Mouse (Mus musculus): ENCODE measurements around the gene Rapsn. TPM values are rescaled to one million over a fixed set of nuclear protein-coding genes. Genes with fewer than 3 reads are reported as not detected.

Rapsn gene
- total and polyA plus RNA-seq, 3 experiments = 0.10 TPM; not detected in 2

DNA sequence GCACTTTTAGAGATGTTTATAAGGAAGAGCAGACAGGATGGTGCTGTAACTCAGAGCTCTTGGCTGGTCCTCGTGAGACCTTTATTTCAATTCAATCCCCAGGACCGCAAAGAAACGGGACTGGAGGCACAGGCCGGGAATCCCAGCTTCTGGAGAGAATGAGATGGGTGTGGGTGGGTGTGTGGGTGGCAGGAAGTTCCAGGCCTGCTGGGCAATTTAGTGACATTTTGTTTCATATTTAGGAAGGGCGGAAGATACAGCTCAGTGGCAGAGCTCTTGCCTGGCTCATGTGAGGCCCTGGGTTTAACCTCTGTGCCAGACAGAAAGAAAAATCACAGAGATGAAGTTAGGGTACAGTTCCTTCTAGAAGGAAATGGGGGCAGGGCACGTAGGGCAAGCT lies 54.8 kb downstream of the Rapsn start:
- peak overlapping the region; percentile 99 for H3K27ac ChIP-seq (ENCODE audit: control insufficient read depth, low read depth, low read length)
- H3K79me2 ChIP-seq (ENCODE audit: control insufficient read depth, insufficient read depth, low read length, poor library complexity) = peaks cover 1% of the 10 kb centered on the region; the same call in 1 of the 2 replicates
- TF ChIP-seq CHD1 (IDR thresholded peaks at IDR 0.05; ENCODE audit: low read depth, low read length) = no peak
- TF ChIP-seq USF1 (IDR thresholded peaks at IDR 0.05; ENCODE audit: low read depth, low read length) = no peak
- TF ChIP-seq ZNF384 (IDR thresholded peaks at IDR 0.05; ENCODE audit: low read depth, low read length) = no peak
- TF ChIP-seq ETS1 (IDR thresholded peaks at IDR 0.05; ENCODE audit: low read depth, low read length) = no peak
- no peak for TF ChIP-seq ELF1 (IDR thresholded peaks at IDR 0.05; ENCODE audit: low read depth, low read length)
- TF ChIP-seq JUND (IDR thresholded peaks at IDR 0.05; ENCODE audit: low read depth, low read length) = no peak
- TF ChIP-seq TAL1 (IDR thresholded peaks at IDR 0.05; ENCODE audit: low read length) = no peak
- TF ChIP-seq POLR2A (IDR thresholded peaks at IDR 0.05; ENCODE audit: control insufficient read depth in 1 of 2, insufficient read depth in 1 of 2, low read depth in 1 of 2, low read length in 2 of 2, poor library complexity in 1 of 2) = no peak
- TF ChIP-seq MAZ (IDR thresholded peaks at IDR 0.05; ENCODE audit: low read depth, low read length) = no peak
- no peak for TF ChIP-seq RAD21 (IDR thresholded peaks at IDR 0.05; ENCODE audit: low read depth, low read length)
- TF ChIP-seq USF2 (IDR thresholded peaks at IDR 0.05; ENCODE audit: borderline replicate concordance in 1 of 2, insufficient read depth in 1 of 2, low read depth in 1 of 2, low read length in 2 of 2) = no peak
- TF ChIP-seq POLR2AphosphoS5 (IDR thresholded peaks at IDR 0.05; ENCODE audit: borderline replicate concordance, low read depth, low read length) = no peak
- no peak for DNase-seq (ENCODE audit: low read depth, low spot score)
- H3K27me3 ChIP-seq (ENCODE audit: control insufficient read depth in 1 of 2, insufficient read depth in 2 of 2, low read length in 2 of 2) = no peaks in the 10 kb centered on the region
- peaks cover 2 to 46% of the 10 kb centered on the region in 2 experiments; a peak in 3 of 4 replicates for H3K4me1 ChIP-seq (ENCODE audit: control insufficient read depth in 1 of 2, insufficient read depth in 2 of 2, low read length in 2 of 2)
- H3K4me3 ChIP-seq (ENCODE audit: control insufficient read depth in 1 of 2, insufficient read depth in 1 of 2, low read depth in 2 of 2, low read length in 2 of 2) = no peak overlapping the region
- peaks cover 0 to 38% of the 10 kb centered on the region in 2 experiments; a peak in 2 of 4 replicates for H3K36me3 ChIP-seq (ENCODE audit: control insufficient read depth in 1 of 2, insufficient read depth in 2 of 2, low read length in 2 of 2)
- no peaks in the 10 kb centered on the region for H3K9me3 ChIP-seq (replicated peaks; ENCODE audit: insufficient read depth, low read length)
- peak overlapping the region; percentile 35 for H3K9ac ChIP-seq (ENCODE audit: control insufficient read depth, low read depth, low read length, poor library complexity, severe bottlenecking)

DNA sequence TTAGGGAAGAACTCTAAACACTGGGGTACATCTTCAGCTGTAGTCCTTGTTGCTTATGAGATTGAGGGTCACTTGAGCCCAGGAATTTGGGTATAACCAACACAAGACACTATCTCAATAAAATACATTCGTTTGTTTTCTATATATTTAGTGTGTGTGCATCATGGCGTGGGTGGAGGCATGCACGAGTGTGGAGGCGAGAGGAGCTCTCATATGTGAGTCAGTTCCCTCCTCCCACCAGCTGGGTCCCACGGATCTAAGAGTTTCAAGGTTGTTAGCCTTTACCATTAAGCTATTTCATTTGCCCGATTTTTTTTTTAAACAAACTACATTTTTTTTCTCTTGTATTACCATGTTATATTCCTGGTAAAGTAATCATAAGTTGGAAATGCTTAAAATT lies 55.4 kb downstream of the Rapsn start:
- H3K79me2 ChIP-seq (ENCODE audit: control insufficient read depth, insufficient read depth, low read length, poor library complexity) = peaks cover 1% of the 10 kb centered on the region; the same call in 1 of the 2 replicates
- no peak for TF ChIP-seq E2F4 (IDR thresholded peaks at IDR 0.05; ENCODE audit: borderline replicate concordance, low read depth, low read length)
- no peak for TF ChIP-seq RAD21 (IDR thresholded peaks at IDR 0.05; ENCODE audit: low read depth, low read length)
- TF ChIP-seq ELF1 (IDR thresholded peaks at IDR 0.05; ENCODE audit: low read depth, low read length) = no peak
- 0 out of 4 replicates have a peak, but pooled peaks of 1 of the 2 experiments have one; percentile 2 for TF ChIP-seq EP300 (IDR thresholded peaks at IDR 0.05; ENCODE audit: low read depth in 1 of 2, low read length in 2 of 2)
- TF ChIP-seq SMC3 (IDR thresholded peaks at IDR 0.05; ENCODE audit: low read depth, low read length) = no peak
- TF ChIP-seq POLR2AphosphoS5 (IDR thresholded peaks at IDR 0.05; ENCODE audit: borderline replicate concordance, low read depth, low read length) = no peak
- no peak for DNase-seq (ENCODE audit: low read depth, low spot score)
- no peak overlapping the region for H3K4me3 ChIP-seq (ENCODE audit: control insufficient read depth in 1 of 2, insufficient read depth in 1 of 2, low read depth in 2 of 2, low read length in 2 of 2)
- peaks cover 0 to 38% of the 10 kb centered on the region in 2 experiments; a peak in 2 of 4 replicates for H3K36me3 ChIP-seq (ENCODE audit: control insufficient read depth in 1 of 2, insufficient read depth in 2 of 2, low read length in 2 of 2)
- peak overlapping the region; percentile 99 for H3K27ac ChIP-seq (ENCODE audit: control insufficient read depth, low read depth, low read length)
- no peak overlapping the region; the same call in 1 of the 2 replicates for H3K9ac ChIP-seq (ENCODE audit: control insufficient read depth, low read depth, low read length, poor library complexity, severe bottlenecking)
- H3K27me3 ChIP-seq (ENCODE audit: control insufficient read depth in 1 of 2, insufficient read depth in 2 of 2, low read length in 2 of 2) = no peaks in the 10 kb centered on the region
- H3K9me3 ChIP-seq (replicated peaks; ENCODE audit: insufficient read depth, low read length) = no peaks in the 10 kb centered on the region
- peaks cover 2 to 48% of the 10 kb centered on the region in 2 experiments; a peak in 3 of 4 replicates for H3K4me1 ChIP-seq (ENCODE audit: control insufficient read depth in 1 of 2, insufficient read depth in 2 of 2, low read length in 2 of 2)

Other genes with a start within 250 kb of the Rapsn start
- 85.7 and 91.5 TPM in 2 replicates for gene Mtch2, start 188.5 kb upstream of the Rapsn start, total RNA-seq (2012; rRNA removed)
- 100 to 1,000 TPM in 1 of 2 experiments, not detected in 1; 167 TPM for gene Mtch2, start 188.5 kb upstream of the Rapsn start, polyA plus RNA-seq (2012; ENCODE audit: insufficient read depth in 1 of 2, insufficient read length in 2 of 2, low read depth in 1 of 2, low replicate concordance in 2 of 2, missing spikeins in 1 of 2)
- not detected in 2 replicates for gene C1qtnf4, start 149.8 kb upstream of the Rapsn start, total RNA-seq (2012; rRNA removed)
- gene C1qtnf4, start 149.8 kb upstream of the Rapsn start, polyA plus RNA-seq (2012; ENCODE audit: insufficient read depth in 1 of 2, insufficient read length in 2 of 2, low read depth in 1 of 2, low replicate concordance in 2 of 2, missing spikeins in 1 of 2) = not detected
- gene Kbtbd4, start 130.9 kb upstream of the Rapsn start, total RNA-seq (2012; rRNA removed) = 18.0 and 21.9 TPM in 2 replicates
- 10 to 100 TPM in 1 of 2 experiments, not detected in 1; 23.1 TPM for gene Kbtbd4, start 130.9 kb upstream of the Rapsn start, polyA plus RNA-seq (2012; ENCODE audit: insufficient read depth in 1 of 2, insufficient read length in 2 of 2, low read depth in 1 of 2, low replicate concordance in 2 of 2, missing spikeins in 1 of 2)
- gene Ndufs3, start 130.8 kb upstream of the Rapsn start, total RNA-seq (2012; rRNA removed) = 134 and 137 TPM in 2 replicates
- gene Ndufs3, start 130.8 kb upstream of the Rapsn start, polyA plus RNA-seq (2012; ENCODE audit: insufficient read depth in 1 of 2, insufficient read length in 2 of 2, low read depth in 1 of 2, low replicate concordance in 2 of 2, missing spikeins in 1 of 2) = 100 to 1,000 TPM in 1 of 2 experiments, not detected in 1; 193 TPM
- gene Celf1, start 95.2 kb upstream of the Rapsn start, total RNA-seq (2012; rRNA removed) = 46.2 and 49.6 TPM in 2 replicates
- 100 to 1,000 TPM in 1 of 2 experiments, 10 to 100 TPM in 1; 82.3 to 212 TPM for gene Celf1, start 95.2 kb upstream of the Rapsn start, polyA plus RNA-seq (2012; ENCODE audit: insufficient read depth in 1 of 2, insufficient read length in 2 of 2, low read depth in 1 of 2, low replicate concordance in 2 of 2, missing spikeins in 1 of 2)
- gene Psmc3, start 18.4 kb downstream of the Rapsn start, total RNA-seq (2012; rRNA removed) = 259 and 271 TPM in 2 replicates
- 1,000 to 10,000 TPM in 1 of 2 experiments, 100 to 1,000 TPM in 1; 428 to 1,459 TPM for gene Psmc3, start 18.4 kb downstream of the Rapsn start, polyA plus RNA-seq (2012; ENCODE audit: insufficient read depth in 1 of 2, insufficient read length in 2 of 2, low read depth in 1 of 2, low replicate concordance in 2 of 2, missing spikeins in 1 of 2)
- gene Slc39a13, start 34.8 kb downstream of the Rapsn start, total RNA-seq (2012; rRNA removed) = 7.7 and 9.4 TPM in 2 replicates
- 10 to 100 TPM in 1 of 2 experiments, not detected in 1; 19.1 TPM for gene Slc39a13, start 34.8 kb downstream of the Rapsn start, polyA plus RNA-seq (2012; ENCODE audit: insufficient read depth in 1 of 2, insufficient read length in 2 of 2, low read depth in 1 of 2, low replicate concordance in 2 of 2, missing spikeins in 1 of 2)
- gene Spi1, start 46.8 kb downstream of the Rapsn start, total RNA-seq (2012; rRNA removed) = 108 and 129 TPM in 2 replicates
- gene Spi1, start 46.8 kb downstream of the Rapsn start, polyA plus RNA-seq (2012; ENCODE audit: insufficient read depth in 1 of 2, insufficient read length in 2 of 2, low read depth in 1 of 2, low replicate concordance in 2 of 2, missing spikeins in 1 of 2) = 100 to 1,000 TPM in 1 of 2 experiments, 10 to 100 TPM in 1; 95.9 to 142 TPM
- gene Mybpc3, start 82.5 kb downstream of the Rapsn start, total RNA-seq (2012; rRNA removed) = 0.19 and 0.29 TPM in 2 replicates
- gene Mybpc3, start 82.5 kb downstream of the Rapsn start, polyA plus RNA-seq (2012; ENCODE audit: insufficient read depth in 1 of 2, insufficient read length in 2 of 2, low read depth in 1 of 2, low replicate concordance in 2 of 2, missing spikeins in 1 of 2) = under 1 TPM in 1 of 2 experiments, not detected in 1; 0.50 TPM
- gene Madd, start 148.2 kb downstream of the Rapsn start, total RNA-seq (2012; rRNA removed) = 15.7 and 17.5 TPM in 2 replicates
- 10 to 100 TPM in 1 of 2 experiments, not detected in 1; 27.4 TPM for gene Madd, start 148.2 kb downstream of the Rapsn start, polyA plus RNA-seq (2012; ENCODE audit: insufficient read depth in 1 of 2, insufficient read length in 2 of 2, low read depth in 1 of 2, low replicate concordance in 2 of 2, missing spikeins in 1 of 2)
- 3.5 and 4.7 TPM in 2 replicates for gene Nr1h3, start 167.2 kb downstream of the Rapsn start, total RNA-seq (2012; rRNA removed)
- 1 to 10 TPM in 1 of 2 experiments, not detected in 1; 6.9 TPM for gene Nr1h3, start 167.2 kb downstream of the Rapsn start, polyA plus RNA-seq (2012; ENCODE audit: insufficient read depth in 1 of 2, insufficient read length in 2 of 2, low read depth in 1 of 2, low replicate concordance in 2 of 2, missing spikeins in 1 of 2)
- 5.4 and 7.3 TPM in 2 replicates for gene Acp2, start 167.3 kb downstream of the Rapsn start, total RNA-seq (2012; rRNA removed)
- gene Acp2, start 167.3 kb downstream of the Rapsn start, polyA plus RNA-seq (2012; ENCODE audit: insufficient read depth in 1 of 2, insufficient read length in 2 of 2, low read depth in 1 of 2, low replicate concordance in 2 of 2, missing spikeins in 1 of 2) = 10 to 100 TPM in 1 of 2 experiments, not detected in 1; 11.3 TPM
- 7.0 and 8.4 TPM in 2 replicates for gene Ddb2, start 201.4 kb downstream of the Rapsn start, total RNA-seq (2012; rRNA removed)
- gene Ddb2, start 201.4 kb downstream of the Rapsn start, polyA plus RNA-seq (2012; ENCODE audit: insufficient read depth in 1 of 2, insufficient read length in 2 of 2, low read depth in 1 of 2, low replicate concordance in 2 of 2, missing spikeins in 1 of 2) = 10 to 100 TPM in 1 of 2 experiments, not detected in 1; 12.6 TPM
- gene Pacsin3, start 220.3 kb downstream of the Rapsn start, total RNA-seq (2012; rRNA removed) = 3.4 and 4.1 TPM in 2 replicates
- 1 to 10 TPM in 1 of 2 experiments, not detected in 1; 6.7 TPM for gene Pacsin3, start 220.3 kb downstream of the Rapsn start, polyA plus RNA-seq (2012; ENCODE audit: insufficient read depth in 1 of 2, insufficient read length in 2 of 2, low read depth in 1 of 2, low replicate concordance in 2 of 2, missing spikeins in 1 of 2)
- 68.4 and 80.2 TPM in 2 replicates for gene Arfgap2, start 229.4 kb downstream of the Rapsn start, total RNA-seq (2012; rRNA removed)
- gene Arfgap2, start 229.4 kb downstream of the Rapsn start, polyA plus RNA-seq (2012; ENCODE audit: insufficient read depth in 1 of 2, insufficient read length in 2 of 2, low read depth in 1 of 2, low replicate concordance in 2 of 2, missing spikeins in 1 of 2) = 10 to 100 TPM in 1 of 2 experiments, not detected in 1; 73.1 TPM

Data from MEL (cell line).